Mouse (Mus musculus) gastrocnemius, postnatal 25 days (tissue): ENCODE measurements around the gene F2rl1. TPM values are rescaled to one million over a fixed set of nuclear protein-coding genes. Genes with fewer than 3 reads are reported as not detected.
"Not testable (repeated sequence)": the region's sequence is repeated elsewhere in the genome, so short reads cannot be mapped to it uniquely, and the experiment has no call there.

Experiments
- DNase-seq: peaks from one replicate; pipeline ENCODE4 v3.0.0; 2022
- total RNA-seq, 2 experiments: library from RNA; stranded (reverse); gene quantifications; 1 replicate in 1 of 2; 2 replicates in 1 of 2; pipeline ENCODE4 v1.2.3; 2021

Gene F2rl1
- total RNA-seq, 2 experiments from 2014 or later: 0.56 to 0.99 TPM

DNA sequence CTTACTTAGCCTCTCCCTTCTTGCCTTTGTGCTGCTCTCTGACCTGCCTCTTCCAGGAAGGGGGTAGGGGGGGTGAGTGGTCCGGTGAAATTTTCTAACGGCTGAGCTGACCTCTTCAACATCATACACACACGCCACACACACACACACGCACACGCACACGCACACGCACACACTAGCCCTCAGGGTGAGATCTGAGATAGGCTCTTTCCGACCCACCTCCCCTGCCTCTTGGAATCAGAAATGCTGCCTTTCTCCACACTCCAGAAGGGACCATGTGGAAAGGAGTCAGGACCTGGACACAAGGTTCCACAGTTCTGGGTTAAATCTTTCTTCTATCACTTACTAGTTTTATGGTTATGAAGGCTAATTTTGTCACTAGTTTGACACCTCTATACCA, 8.6 kb upstream of the F2rl1 start:
- DNase-seq: no peak

DNA sequence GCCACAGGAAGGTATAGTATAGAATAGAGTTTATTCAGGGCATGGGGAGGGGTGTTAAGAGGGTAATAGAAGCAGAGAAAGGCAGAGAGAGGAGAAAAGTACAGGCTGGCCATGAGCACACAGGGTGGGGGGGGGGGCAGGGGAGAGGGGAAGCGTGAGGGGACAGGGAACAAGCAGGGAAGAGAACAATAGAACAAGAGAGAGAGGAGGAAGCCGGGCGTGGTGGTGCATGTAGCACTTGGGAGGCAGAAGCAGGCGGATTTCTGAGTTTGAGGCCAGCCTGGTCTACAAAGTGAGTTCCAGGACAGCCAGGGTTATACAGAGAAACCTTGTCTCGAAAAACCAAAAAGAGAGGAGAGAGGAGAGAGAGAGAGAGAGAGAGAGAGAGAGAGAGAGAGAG, 8.1 kb upstream of the F2rl1 start:
- DNase-seq: not testable (repeated sequence)

DNA sequence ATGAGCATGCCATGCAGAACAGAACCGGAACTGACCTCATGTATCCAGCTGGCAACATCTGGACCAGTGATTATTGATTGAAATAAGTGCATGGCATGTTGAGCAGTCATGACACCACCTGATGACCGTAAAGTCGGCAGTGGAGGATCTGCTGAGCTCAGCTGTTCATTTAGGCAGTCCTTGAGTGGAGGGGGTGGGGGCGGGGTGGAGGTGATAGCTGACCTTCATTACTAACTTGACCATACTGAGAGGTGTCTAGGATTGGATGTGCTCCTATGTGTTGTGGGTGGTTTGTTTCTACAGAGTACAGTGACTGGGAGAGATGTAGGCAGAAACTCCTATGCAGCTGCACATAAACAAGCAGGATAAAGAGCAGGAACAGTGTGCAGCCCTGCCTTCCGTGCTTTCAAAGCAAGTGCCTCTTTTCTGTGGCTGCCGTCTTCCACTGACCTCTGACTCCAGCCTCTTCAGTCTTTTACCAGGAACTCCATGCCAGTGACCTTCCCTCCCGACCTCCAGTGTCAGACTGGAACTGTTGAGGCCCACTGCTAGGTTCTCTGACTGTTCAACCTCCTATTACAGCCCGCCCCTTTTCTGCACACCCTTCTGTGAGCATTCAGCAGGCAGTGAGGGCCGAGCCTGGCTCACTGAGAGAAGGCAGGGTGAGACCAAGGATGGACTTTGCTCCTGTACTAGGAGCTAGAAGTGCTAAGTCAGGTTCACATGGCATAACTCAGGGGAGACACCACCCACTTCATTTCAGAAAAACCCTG, 6.4 kb upstream of the F2rl1 start:
- no peak for DNase-seq

DNA sequence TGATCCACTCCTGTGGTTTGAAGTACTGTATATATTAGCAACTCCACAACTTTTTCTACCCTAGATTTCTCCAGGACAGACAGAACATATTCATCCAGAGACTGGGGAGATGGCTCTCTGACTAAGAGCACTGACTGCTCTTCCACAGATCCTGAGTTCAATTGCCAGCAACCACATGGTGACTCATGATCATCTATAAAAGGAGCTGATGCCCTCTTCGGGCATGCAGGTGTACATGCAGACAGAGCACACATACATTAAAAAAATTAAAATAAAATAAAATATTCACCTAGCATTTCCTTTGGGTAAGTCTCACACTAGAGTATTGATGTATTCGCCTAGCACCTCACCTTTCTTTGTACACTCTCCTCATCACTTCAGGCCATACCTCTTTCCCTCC, 4.2 kb upstream of the F2rl1 start:
- DNase-seq: no peak

DNA sequence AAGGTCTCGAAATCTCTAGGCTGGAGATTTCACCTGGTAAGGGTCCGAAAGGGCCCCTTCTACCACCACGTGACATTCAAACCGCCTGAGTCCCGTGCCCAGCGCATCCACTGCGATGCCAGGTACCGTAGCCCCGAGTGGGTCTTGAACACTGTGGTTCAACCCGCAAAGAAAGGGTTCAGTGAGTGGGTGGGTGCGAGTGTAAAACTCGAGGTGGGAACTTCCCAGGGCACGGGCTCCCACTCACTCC, 678 bp downstream of the F2rl1 start:
- no peak for DNase-seq

DNA sequence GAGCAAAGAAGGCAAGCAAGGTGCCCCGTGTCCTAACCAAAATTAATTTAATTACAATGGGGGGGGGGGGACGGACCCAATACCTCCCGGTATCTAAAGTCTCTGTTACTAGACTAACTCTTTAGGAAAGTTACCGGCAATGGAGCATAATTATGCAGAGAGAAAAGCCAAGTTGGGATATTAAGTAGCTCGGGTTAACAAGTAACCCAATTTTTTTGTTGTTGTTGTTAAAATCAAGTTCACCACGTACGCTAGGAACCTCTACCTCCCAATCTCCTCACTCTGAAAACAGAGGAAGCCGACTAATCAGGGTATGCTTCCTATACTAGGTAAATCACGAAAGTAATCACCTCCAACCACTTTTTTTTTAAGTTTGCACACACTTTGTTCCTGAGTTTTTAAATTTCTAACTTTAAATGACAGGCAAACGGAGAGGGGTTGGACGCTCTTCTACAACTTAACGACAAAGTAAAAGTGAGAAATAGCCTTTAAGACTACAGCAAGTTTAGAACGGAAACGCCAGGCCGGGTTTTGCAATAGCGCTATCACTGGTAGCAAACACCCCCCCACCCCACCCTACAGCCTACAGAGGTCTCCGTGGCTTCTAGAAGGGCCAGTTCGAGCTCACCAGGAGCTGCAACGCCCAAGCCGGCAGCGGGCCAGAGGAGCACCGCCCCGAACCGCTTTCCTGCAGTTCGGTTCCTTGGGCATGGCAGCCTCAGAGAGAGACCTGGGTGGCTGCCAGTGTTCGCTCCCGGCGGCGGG, 1.2 kb downstream of the F2rl1 start:
- DNase-seq: peak; percentile 28

DNA sequence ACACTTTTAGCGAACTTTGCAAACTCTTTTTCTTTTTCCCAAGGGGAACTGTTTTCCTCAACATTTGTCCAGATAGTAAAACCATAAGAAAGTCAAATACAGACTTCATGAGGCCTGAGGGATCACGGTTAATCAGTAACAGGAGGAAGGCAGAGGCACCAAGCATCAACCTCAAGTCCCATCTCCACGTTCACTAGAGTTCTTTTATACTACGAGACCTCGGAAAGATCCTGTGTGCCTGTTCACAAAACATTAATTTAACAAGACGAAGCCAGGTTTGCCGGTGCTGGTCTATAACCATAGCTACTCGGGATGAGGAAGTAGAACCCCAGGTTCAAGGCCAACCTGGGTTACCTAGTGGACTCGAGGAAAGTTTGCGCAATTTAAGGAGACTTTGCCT, 2.9 kb downstream of the F2rl1 start:
- DNase-seq: no peak

DNA sequence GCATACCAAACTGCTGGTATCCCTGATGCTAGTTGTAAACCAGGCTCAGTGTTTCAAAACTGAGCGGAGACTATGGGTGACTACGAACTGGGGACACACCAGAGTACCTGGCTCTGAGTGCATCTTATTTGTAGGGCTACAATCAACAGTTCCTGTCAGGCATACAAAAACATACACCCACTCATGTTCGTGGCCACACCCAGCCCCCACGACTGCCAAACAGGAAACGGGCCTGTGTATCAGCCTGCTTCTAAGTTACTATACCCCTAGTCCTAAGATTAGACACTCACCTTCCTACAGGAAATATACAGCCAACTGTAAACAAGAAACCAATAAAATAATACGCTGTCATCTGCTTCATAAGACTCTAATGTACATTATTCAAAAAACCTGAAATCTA, 4.0 kb downstream of the F2rl1 start:
- DNase-seq: no peak

DNA sequence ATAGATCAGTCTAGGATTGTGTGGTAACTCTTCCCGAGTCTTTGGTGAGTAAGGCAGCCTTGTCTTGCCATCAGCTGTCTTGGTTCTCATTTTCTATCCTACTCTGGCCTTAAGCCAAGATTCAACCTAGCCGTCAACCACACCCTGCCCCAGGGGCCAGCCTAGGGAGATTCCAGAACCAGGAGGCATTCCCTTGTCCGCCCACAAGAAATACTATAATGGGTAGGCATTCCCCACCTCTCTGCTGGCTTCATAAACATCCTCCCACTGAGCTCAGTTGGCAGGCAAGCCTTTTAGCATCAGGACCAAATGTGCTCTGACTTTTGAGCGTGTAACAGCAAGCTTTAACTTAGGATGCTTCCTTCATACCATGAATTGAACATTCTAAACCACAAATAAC, 10.3 kb downstream of the F2rl1 start:
- no peak for DNase-seq

DNA sequence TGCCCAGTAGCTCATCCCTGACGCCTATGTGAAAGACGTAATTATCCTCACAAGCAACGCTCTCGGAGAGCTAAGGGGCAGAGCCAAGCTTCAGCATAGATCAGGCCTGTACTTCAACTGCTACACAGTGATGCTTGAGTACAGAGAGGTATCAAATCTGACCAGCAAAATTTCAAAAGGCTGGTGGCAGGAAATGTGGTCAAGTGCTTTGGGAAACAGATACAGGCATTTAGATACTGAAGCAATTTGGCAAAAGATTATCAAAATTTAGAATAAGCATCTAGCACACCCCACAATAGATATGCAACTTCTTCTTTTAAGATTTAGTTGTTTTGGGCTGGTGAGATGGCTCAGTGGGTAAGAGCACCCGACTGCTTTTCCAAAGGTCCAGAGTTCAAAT, 15.0 kb downstream of the F2rl1 start:
- DNase-seq: no peak

DNA sequence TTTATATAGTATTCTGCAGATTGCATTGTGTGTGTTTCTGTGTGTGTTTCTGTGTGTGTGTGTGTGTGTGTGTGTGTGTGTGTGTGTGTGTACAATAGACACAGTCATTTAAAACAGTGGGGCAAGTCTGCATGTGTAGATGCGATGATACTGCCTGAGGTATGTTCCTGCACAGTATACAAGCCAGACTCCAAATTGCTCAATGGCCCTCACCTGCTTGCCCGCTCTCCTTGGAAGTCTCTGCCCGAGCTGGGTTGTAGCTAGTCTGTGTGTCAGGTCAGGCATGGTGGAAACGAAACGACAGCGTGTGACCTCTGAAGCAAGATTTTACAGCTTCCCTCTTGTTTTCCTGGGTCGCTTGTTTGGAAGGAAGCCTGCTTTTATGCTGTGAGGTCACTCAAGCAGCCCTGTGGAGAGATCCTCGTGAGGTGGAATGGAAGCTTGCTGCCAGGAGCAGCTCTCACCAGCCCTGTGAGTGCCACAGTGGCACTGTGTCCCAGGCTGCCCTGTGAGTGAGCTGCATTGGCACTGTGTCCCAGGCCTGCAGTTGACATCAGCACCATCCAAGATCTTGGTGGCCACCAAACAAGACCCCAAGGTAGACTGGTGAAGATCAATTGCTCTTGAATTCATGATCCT, 21.6 kb downstream of the F2rl1 start:
- DNase-seq: no peak

DNA sequence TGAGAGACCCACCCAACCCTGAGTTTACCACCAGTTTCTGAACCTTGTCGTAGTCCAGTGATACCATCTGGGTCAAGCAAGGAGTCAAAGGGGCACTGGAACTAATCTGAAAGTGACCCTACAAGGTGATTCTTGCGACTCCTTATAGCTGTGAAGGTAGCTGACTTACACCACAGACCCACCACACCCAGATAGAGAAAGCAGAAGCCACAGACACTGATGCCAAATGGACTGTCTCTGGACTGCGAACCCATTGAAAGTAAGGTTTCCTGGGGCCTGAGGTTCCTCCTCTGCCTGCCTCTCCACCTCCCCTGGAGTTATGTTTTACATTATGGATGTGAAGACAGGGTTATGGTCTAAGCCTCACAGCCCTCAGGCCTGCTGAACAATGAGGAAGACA, 28.4 kb downstream of the F2rl1 start:
- DNase-seq: no peak

DNA sequence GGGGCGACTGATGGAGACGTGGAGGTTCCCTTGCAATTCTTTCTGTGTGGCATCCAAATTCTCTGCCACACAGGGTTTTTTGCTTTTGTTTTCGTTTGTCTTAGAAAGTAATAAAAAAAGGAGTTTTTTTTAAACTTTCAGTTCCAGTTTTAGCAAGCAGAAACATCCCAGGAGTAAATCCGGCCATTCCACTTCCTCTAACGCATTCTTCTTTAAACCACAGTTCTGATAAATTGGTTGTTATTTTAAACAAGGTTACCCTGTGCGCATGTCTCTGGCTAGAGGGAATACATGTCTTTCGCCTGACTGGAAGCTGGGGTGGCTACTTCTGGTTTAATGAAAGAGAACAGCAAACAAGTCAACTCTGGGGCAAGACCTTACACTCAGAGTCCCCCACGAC, 30.2 kb downstream of the F2rl1 start:
- no peak for DNase-seq

DNA sequence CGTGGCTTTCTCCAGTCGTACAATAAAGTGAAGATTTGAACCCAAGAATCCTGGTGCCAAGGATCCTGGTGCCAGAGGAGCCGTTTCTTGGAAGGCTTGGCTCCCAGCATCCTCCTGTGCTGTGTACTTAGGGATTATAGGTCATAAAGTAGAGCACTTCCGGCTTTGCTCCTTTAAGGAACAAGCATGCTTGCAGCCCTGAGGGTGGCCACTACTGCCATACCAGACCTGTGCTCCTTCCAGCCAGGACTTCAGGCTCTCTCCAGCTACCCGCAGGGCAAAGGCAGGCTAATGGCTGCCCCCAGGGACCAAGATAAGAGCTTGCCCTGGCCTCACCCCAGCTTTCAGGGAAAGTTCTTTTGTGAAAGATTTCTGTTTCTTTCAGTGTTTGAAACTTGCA, 31.7 kb downstream of the F2rl1 start:
- DNase-seq: no peak

DNA sequence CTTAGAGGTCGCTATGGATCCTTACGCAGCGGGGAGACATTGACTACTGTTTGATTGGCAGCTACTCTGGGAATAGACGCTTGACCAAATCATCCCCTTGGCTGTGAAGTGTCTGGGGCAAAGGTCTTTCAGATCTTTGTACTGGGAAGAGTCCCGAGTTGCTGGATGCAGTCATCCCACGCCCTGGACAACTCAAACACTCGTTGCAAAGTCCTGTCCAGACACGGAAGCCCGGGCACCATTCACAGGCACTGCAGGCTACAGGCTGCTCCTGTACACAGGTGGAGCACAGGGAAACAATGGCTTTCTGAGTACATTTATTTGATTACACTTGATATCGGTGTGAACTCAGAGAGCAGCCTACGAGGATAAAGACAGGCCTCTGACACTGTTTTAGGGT, 33.7 kb downstream of the F2rl1 start:
- no peak for DNase-seq

DNA sequence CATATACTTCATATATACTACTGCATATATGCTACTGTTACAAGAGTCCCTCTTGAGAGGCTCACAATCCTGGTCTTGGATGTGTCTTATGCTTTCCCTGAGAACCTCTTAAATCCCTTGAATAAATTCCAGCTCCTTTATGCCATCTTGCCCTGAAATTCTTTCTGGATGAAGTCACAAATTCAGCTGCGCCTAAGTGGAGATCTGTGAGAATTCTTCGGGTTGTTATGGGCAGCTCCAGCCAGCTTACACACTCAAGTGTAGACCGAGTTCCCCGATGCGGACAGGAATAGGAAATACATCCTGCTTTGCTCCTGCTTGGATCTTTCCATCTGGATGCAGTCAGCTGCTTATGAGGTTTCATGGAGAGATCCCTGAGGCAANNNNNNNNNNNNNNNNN, 40.4 kb downstream of the F2rl1 start:
- no peak for DNase-seq

DNA sequence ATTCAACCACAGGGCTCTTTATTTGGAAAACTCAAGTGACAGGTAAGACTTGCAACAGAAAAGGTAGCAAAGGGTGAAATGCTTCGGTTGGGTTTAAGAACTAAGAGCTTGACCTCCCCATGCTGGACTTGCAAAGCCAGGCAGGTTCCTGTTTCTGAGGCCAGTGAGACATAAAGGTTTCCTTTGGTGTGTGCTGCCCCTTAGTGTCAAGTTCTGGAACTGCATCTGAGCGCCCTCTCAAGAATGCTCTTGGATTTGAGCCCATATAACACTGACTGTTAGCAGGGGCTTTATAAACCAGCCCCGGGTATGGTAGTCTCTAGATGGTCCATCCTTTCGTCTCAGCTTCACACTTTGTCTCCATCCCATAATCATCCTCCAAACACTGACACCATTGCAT, 43.6 kb downstream of the F2rl1 start:
- DNase-seq: peak; percentile 36

DNA sequence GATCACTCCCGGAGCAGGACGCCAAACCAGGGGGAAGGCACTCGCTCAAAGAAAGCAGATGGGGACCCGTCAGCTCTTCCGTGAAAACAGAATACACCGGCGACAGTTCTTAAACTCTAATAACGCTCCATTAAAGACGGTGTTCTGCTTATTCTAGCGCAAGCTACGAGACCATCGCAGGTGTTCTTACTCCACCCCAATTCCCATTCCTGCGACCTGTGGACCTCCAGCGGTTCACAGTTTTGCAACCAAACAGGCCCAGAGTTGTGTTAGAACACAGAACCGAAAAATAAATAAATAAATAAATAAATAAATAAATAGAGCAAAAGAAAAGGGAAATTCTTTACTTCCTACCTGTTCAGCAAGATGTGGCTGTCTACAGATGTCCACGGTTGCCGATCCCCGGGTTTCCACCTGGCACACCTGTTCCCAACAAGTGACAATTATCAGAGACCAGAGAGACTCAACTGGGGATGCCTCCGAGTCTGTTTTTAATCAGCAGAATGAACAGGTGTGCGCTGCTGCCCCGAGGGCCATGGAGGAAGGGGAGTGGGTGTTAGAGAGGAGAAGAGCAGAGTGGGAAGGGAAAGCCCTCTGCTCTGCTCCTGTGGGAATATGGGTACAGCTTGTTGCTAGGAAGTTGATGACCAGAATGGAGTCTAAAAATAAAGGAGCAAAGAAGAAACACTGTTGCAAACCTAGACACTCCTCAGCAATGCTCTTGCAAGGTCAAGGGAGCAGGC, 46.2 kb downstream of the F2rl1 start, which contains the start of gene S100z:
TSS of gene S100z (minus strand) at position 51 of the 743 bp plus-strand sequence.
- DNase-seq: no peak

DNA sequence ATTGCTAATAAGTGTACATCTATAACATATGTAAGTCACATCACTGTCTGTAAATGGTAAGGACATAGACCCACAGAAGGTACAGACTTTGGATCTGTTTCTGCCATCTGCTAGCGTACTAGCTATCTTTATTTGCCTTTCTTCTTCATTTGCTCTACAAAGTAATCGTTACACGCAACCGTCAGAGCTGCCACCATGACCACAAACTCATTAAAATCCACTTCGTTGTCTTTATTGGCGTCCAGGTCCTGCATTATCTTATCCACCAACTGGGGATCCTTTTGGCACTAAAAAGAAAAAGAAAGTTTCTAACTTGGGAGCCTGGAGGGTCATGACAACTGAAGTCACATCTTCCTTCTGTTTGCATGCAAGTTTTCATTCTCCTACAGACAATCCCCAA, 47.9 kb downstream of the F2rl1 start:
- no peak for DNase-seq

DNA sequence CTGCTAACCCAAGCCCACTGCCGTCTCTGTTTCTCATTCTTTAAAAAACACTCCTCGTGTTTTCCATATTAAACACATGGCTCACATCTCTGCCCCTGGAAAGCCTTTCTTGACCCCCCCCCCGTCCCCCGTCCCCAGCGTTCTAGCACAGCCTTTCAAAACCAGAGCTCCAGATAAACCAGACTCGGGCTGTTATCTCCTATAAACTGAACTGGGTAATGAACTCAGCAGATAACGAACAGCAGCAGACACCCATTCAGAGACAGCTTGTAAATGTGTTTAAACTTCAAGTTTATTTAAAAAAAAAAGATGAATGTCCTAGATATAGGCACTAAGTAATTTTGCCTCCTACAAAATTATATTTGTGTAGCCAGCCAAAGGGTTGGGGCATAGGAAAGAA, 49.9 kb downstream of the F2rl1 start:
- no peak for DNase-seq

DNA sequence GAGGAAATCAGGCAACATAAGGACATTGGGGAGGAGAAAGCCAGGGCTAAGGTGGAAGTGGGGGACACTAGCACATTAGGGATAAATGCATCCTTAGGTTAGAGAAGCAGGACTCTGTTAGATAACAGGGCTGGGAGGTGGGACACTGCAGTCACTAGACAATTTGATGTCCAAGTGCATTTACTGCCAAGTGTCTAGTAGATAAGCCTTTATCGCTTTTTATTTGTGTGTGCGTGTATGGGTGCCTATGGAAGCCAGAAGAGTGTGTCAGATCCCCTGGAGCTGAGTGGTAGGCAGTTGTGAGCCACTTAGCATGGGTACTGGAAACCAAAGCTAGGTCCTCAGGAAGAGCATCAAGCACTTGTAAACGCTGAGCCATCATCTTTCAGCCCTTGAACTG, 50.7 kb downstream of the F2rl1 start:
- no peak for DNase-seq

DNA sequence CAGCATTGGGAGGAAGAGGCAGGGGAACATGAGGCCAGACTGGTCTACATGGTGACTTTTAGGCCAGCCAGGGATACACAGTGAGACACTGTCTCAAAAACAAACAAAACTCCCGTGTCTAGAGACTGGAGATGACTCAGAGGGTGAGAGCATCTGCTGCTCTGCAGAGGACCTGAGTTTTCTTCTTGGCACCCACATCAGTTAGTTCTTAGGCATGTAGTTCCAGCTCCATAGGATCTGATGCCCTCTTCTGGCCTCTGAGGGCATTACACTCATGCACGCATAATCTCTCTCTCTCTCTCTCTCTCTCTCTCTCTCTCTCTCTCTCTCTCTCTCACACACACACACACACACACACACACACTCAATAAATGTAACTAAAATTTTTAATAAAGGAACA, 54.1 kb downstream of the F2rl1 start:
- DNase-seq: no peak
